Mouse (Mus musculus): Measurements from ENCODE around the gene Gm45716.

The Gm45716 gene

GRCm38 (mm10) chr11:90286550-90287154 lies 99.2 kb downstream of the Gm45716 start:
- peak; percentile 12 for DNase-seq

- no peak for DNase-seq
Observed at GRCm38 (mm10) chr11:90291156-90291555, 103.7 kb downstream of the Gm45716 start.

DNA sequence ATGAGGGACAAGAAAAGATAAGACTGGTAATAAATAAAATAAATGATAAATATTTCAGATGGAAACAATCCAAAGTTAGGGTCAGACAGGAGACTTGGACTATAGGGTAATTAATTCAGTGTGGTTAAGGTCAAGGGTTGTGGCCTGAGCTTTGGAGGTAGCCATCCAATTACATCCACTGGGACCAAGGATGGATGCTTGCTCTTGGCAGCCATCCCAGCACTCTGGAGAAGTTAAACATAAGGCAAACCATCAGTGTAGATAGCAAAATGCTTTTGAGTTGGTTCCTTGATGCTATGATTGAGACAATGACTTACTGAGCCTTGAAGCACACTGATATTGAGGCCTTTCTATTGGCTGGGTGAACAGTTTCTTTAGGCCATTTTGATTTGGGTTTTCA lies 105.3 kb downstream of the Gm45716 start:
- DNase-seq, result peak; percentile 57

DNA sequence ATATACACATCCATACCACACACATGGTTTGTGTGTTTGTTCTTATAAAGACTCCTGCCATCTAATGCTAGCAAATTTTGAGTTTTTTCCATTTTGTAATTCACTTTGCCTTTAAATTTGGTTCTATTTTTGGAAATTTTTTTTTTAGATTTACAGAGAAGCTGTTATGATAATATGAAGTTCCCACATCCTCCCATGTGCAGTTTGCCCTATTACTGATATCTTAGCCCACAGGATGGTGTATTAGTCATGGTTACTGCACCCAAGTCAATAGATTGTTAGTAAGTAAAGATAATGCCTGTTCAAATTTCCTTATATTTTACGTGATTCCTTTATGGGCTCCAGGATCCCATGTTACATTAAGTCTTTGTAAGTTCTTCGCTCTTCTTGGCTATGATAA lies 107.1 kb downstream of the Gm45716 start:
- DNase-seq, result no peak

Measured in kidney, postnatal 10 days (tissue).